Mouse (Mus musculus) E14TG2a.4 (cell line): Measurements from ENCODE around the gene Ssh3.

Source experiments
- H3K27me3 ChIP-seq: 2 replicates; pipeline ENCODE4 v1.6.1; 2014; ENCODE audit warnings: low read length, control low read depth; ENCODE audit not compliant: insufficient read depth
- H3K36me3 ChIP-seq: 2 replicates; pipeline ENCODE4 v1.6.1; 2014; ENCODE audit warnings: low read length, control low read depth; ENCODE audit not compliant: insufficient read depth
- H3K4me1 ChIP-seq: replicated peaks from 2 replicates; pipeline ENCODE4 v1.6.1; 2014; ENCODE audit warnings: low read depth, low read length, control low read depth
- H3K4me3 ChIP-seq: replicated peaks from 2 replicates; pipeline ENCODE4 v1.5.1; 2014; ENCODE audit warnings: mild to moderate bottlenecking, low read length
- H3K9me3 ChIP-seq: 2 replicates; pipeline ENCODE4 v1.6.1; 2014; ENCODE audit warnings: low read length, control low read depth
- CTCF ChIP-seq: conservative IDR thresholded peaks from 2 replicates; pipeline ENCODE4 v1.5.1; 2014; ENCODE audit warnings: low read length
- NANOG ChIP-seq: IDR thresholded peaks from 2 replicates; pipeline ENCODE4 v1.6.1; 2014; ENCODE audit warnings: borderline replicate concordance, low read length, mixed read lengths
- POU5F1 ChIP-seq: IDR thresholded peaks from 2 replicates; pipeline ENCODE4 v1.6.1; 2014; ENCODE audit warnings: low read length, borderline replicate concordance

Ssh3 gene

GRCm38 (mm10) chr19:4268566-4269361 lies at the start of gene Ssh3:
Gene Ssh3 (minus strand): TSS chr19:4269180.
- TF ChIP-seq CTCF, result no peak
- TF ChIP-seq NANOG, result no peak
- no peak for TF ChIP-seq POU5F1
- Histone ChIP-seq H3K27me3 (peaks cover 58% of the 10 kb centered on the region), H3K4me3 (peak within 1 kb of the TSS; percentile 80), H3K9me3 (no peaks in the 10 kb centered on the region), H3K36me3 (peaks cover 12% of the 10 kb centered on the region), H3K4me1 (peaks cover 25% of the 10 kb centered on the region)

DNA sequence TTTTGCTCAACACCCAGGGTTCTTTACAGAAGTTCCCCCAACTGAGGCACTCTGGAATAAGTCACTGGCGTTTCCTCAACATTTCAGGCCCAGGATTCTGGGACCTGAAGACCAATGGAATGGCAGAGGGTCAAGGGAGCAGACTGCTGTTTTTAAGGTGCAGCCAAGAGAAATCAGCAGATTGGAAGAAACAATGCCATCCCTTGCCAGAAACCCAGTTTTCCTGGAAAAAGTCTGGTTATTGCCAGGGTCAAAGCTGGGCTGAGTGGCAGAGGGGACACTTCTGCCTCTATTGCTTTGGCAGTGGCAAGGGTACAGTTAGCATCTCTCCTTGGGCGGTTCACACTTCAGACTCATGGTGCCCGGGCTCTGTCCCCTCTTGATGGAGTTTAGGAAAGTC lies 48.2 kb upstream of the Ssh3 start:
- TF ChIP-seq POU5F1 (no peak), CTCF (no peak), NANOG (no peak)

GRCm38 (mm10) chr19:4315223-4315944 lies 46.4 kb upstream of the Ssh3 start:
- H3K4me1 ChIP-seq, result peaks cover 32% of the 10 kb centered on the region
- no peak for TF ChIP-seq NANOG
- no peaks in the 10 kb centered on the region for H3K27me3 ChIP-seq
- H3K36me3 ChIP-seq, result peaks cover 50% of the 10 kb centered on the region
- H3K9me3 ChIP-seq, result no peaks in the 10 kb centered on the region
- H3K4me3 ChIP-seq, result no peak overlapping the region

More for the DNA sequence above, 48.2 kb upstream of the Ssh3 start:
- H3K36me3 ChIP-seq, result peaks cover 68% of the 10 kb centered on the region
- H3K27me3 ChIP-seq, result no peaks in the 10 kb centered on the region
- H3K4me3 ChIP-seq, result no peak overlapping the region
- H3K9me3 ChIP-seq, result no peaks in the 10 kb centered on the region
- peaks cover 32% of the 10 kb centered on the region for H3K4me1 ChIP-seq

DNA sequence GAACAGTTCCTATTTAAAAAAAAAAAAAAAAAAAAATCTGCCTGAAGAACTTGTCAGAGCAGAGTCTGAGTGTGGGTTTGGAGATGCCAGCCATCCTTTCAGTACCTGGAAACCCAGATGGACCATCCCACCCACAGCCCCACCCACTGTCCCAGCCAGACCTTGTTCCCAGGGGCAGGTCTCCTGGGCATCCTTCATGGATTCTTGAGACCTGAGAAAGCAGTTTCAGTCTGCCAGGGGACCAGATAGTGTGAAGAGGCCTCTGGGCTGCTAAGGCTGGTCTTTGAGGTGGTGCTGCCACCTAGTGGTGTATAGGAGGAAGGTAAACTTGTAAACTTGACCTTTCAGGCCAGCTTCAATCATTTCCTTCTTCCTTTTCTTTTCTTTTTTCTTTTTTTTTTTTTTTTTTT lies 40.8 kb upstream of the Ssh3 start:
- Histone ChIP-seq H3K36me3 (no peaks in the 10 kb centered on the region), H3K27me3 (peaks cover 8% of the 10 kb centered on the region; the same call in 1 of the 2 replicates), H3K4me3 (no peak overlapping the region), H3K9me3 (no peaks in the 10 kb centered on the region), H3K4me1 (peaks cover 13% of the 10 kb centered on the region)
- TF ChIP-seq NANOG (no peak), CTCF (peak; percentile 53)

GRCm38 (mm10) chr19:4309302-4309701 lies 40.3 kb upstream of the Ssh3 start:
- Histone ChIP-seq H3K4me1 (peaks cover 18% of the 10 kb centered on the region), H3K36me3 (no peaks in the 10 kb centered on the region), H3K4me3 (no peak overlapping the region), H3K27me3 (peaks cover 8% of the 10 kb centered on the region; the same call in 1 of the 2 replicates), H3K9me3 (no peaks in the 10 kb centered on the region)
- TF ChIP-seq NANOG (no peak), POU5F1 (no peak), CTCF (no peak)

DNA sequence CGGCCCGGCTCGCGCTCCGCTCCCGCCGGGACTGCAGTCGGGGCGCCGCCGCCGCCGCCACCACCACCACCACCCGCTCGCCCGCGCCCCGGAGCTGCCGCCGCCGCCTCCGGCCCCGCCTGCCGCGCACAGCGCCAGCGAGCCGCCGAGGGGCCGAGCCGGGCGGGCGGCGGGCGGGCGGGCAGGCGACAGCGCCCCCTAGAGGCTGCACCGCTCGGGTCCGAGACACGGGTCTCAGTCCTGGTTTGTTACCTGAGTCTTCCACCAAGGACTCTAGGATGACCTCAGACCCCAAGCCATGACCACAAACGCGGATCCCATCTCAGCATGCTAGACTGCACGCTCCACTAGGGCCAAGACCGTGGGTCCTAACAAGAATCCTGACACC lies 37.2 kb upstream of the Ssh3 start, which contains the start of gene Grk2:
Grk2 (minus strand) TSS at position 33 of the 388 bp plus-strand sequence.
- peak within 1 kb of the TSS; percentile 95 for H3K4me3 ChIP-seq
- peaks cover 8% of the 10 kb centered on the region; the same call in 1 of the 2 replicates for H3K27me3 ChIP-seq
- peak; percentile 11; the same call in 1 of the 2 replicates for TF ChIP-seq CTCF
- no peak for TF ChIP-seq NANOG
- TF ChIP-seq POU5F1, result no peak
- peaks cover 7% of the 10 kb centered on the region; the same call in 1 of the 2 replicates for H3K36me3 ChIP-seq
- H3K9me3 ChIP-seq, result no peaks in the 10 kb centered on the region
- peaks cover 49% of the 10 kb centered on the region for H3K4me1 ChIP-seq

DNA sequence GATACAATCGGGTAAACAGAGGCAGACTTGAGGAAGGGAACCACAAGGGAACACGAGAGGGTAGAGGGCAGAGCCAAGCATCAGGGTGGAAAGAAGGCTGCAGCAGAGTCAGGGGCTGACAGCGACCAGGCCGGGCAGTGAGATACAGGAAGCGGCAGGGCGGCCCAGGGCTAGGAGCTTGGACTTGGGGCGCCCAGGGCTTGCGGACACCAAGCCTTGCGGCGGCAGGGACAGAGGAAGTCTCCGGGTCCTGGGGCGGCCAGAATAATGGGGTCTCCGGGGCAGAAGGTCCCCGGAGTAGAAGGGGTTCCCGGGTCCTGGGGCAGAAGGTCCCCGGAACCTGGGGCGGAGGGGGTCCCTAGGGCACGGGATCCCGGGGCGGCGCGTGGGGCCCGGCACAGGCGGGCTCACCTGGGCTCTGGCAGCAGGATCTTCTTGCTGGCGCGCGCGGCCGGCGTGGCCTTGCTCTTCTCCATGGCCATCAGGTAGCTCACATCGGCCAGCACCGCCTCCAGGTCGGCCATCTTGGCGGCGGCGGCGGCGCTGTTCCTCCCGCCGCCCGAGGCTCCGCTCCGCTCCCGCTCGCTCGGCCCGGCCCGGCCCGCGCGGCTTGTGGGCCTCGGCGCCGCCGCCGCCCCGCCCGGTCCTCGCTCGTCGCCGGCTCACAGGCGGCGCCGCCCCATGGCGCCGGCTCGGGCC lies 36.7 kb upstream of the Ssh3 start:
- Histone ChIP-seq H3K9me3 (no peaks in the 10 kb centered on the region), H3K27me3 (peaks cover 8% of the 10 kb centered on the region; the same call in 1 of the 2 replicates), H3K4me3 (peak overlapping the region; percentile 95), H3K36me3 (peaks cover 7% of the 10 kb centered on the region; the same call in 1 of the 2 replicates), H3K4me1 (peaks cover 54% of the 10 kb centered on the region)
- no peak for TF ChIP-seq NANOG
- no peak for TF ChIP-seq CTCF
- no peak for TF ChIP-seq POU5F1

DNA sequence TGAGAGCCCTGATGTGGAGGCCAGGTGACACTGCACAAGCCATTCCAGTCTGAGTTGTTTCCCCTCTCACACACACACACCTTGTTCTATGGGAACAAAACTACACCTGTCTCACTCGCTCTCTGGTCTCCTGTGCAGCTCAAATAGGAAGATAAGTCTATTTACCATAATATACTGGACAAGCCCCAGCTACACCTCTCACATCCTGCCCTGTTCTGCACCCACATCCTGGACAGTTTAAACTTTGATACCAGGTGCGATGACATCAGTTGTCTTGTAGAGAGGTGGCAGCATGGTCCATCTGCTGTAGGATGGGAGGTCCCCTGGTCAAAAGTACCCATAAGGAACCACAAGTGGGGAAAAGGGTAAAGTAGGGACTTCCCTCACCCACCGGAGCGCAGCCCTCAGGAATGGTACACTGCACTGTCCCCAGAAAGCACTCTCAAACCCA lies 35.9 kb upstream of the Ssh3 start:
- no peak for TF ChIP-seq POU5F1
- no peak for TF ChIP-seq CTCF
- TF ChIP-seq NANOG, result no peak
- Histone ChIP-seq H3K4me1 (peaks cover 62% of the 10 kb centered on the region), H3K9me3 (no peaks in the 10 kb centered on the region), H3K27me3 (peaks cover 8% of the 10 kb centered on the region; the same call in 1 of the 2 replicates), H3K36me3 (peaks cover 7% of the 10 kb centered on the region; the same call in 1 of the 2 replicates), H3K4me3 (peak overlapping the region; percentile 95)
